Mouse (Mus musculus) bone marrow macrophage, adult 2 months (primary cell): ENCODE measurements at regions not wholly inside any gene's neighbourhood (a gene's known extent, or its start where the extent isn't known, plus 50 kb on each side); places are given as distances from the start of the nearest gene placed in this dataset.
A peak's percentile ranks its signal among the peaks of the same experiment; 100 is the strongest.

Experiments used
- H3K27ac ChIP-seq: 2 replicates; pipeline ENCODE4 v1.5.1; 2012; ENCODE audit warnings: low read depth, low read length; ENCODE audit not compliant: insufficient read depth
- H3K4me1 ChIP-seq: 2 replicates; pipeline ENCODE4 v1.6.1; 2012; ENCODE audit warnings: low read length; ENCODE audit not compliant: control insufficient read depth, insufficient read depth
- H3K4me3 ChIP-seq: 2 replicates; pipeline ENCODE4 v1.5.1; 2012; ENCODE audit warnings: mild to moderate bottlenecking, low read length, moderate library complexity; ENCODE audit not compliant: insufficient read depth
- CTCF ChIP-seq: IDR thresholded peaks from 2 replicates; pipeline ENCODE4 v1.5.1; 2012; ENCODE audit warnings: low read depth, mild to moderate bottlenecking, low read length, moderate library complexity
- POLR2A ChIP-seq: IDR thresholded peaks from 2 replicates; pipeline ENCODE4 v1.6.1; 2012; ENCODE audit warnings: mild to moderate bottlenecking, low read depth, low read length, borderline replicate concordance

DNA sequence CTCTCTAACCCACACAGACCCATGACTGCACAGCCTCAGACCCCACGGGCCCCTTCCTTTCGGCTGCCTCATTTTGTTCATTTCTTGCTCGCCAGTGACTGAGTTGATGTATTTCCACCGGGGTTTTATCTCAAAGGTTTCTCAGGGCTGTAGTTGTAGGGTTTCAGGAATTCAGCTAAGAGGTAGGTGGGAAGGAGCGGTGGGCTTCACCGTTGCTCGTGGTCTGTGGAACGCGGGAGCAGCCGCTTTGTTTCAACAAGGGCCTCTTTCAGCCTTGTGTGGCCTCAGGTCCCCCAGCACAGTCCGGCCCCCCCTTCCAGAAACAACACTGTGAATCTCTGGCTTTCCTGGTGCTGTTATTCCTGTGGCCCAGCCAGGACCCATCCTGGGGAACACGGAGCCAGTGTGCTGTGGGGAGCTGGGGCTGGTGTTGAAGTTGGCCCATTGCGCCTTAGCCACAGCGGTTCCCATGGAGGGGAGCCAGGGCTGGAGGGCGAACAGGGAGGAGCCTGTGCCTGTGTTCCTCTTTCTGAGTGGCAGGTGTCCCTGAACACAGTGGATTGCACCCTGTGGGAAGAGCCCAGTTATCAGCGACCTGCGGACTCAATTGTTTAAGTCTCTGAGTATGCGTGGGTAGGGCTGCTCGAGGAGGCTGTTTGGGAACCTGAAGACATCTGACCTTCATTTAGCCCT lies 68.9 kb upstream of the Slc38a2 start:
- H3K4me1 ChIP-seq: peaks cover 19% of the 10 kb centered on the region
- TF ChIP-seq CTCF (no peak), POLR2A (no peak)
- no peak overlapping the region for H3K27ac ChIP-seq
- H3K4me3 ChIP-seq: no peak overlapping the region

DNA sequence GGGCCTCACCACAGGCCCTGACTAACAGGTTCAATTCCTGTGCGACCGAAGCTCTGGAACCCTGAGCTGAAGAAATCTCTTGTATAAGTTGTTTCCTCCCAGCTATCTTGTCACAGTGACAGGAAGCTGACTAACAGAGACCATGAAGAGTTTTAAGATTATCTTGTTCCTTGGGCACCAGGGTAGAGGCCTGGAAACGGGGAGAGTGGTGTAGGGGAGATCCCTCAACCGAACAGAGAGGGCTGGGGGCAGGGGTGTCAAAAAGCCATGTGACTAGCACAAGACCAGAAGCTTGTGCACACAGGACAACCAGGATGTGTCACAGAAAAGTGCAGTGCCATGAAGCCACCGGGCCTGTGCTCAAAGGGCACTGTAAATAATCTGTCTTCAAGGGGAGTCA lies 67.7 kb upstream of the Slc38a2 start:
- no peak for TF ChIP-seq CTCF
- H3K27ac ChIP-seq: no peak overlapping the region
- no peak overlapping the region for H3K4me3 ChIP-seq
- H3K4me1 ChIP-seq: peaks cover 19% of the 10 kb centered on the region

DNA sequence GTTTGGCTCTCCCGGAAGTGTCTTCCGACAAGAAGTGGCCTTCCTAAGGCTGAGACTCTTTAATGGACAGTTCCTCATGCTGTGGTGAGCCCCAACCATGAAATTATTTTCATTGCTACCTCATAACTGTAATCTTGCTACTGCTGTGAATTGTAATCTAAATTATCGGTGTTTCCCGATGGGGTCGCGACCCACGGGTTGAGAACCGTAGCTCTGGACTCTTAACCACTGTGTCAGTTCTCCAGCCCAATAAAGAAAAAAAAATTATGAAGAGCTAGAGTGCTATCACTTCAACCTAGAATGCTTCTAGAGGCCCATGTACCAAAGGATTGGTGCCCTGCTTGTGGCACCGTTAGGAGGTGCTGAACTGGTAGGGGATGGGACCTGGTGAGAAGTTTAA lies 66.7 kb upstream of the Slc38a2 start:
- Histone ChIP-seq H3K4me1 (peaks cover 19% of the 10 kb centered on the region), H3K27ac (no peak overlapping the region), H3K4me3 (no peak overlapping the region)
- TF ChIP-seq POLR2A: no peak
- TF ChIP-seq CTCF: no peak

DNA sequence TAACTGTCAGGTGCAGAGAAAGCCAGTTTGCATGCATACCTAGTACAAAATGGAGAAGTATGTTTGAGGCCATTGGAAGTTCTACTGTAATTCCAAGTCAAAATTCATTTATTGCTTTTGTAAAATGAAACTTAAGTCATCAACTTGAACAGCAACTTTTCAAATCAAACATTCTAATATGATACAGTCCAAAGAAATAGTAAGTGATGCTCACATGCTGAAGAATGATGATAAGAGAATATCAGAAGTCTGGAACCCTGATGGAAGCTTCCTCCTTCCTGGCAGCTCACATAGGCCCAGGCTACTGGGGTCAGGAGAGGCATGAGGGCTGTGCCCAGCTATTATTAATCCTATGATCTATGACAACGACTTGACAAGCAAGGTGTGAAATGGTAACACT lies 64.1 kb upstream of the Slc38a2 start:
- Histone ChIP-seq H3K27ac (no peak overlapping the region), H3K4me3 (no peak overlapping the region), H3K4me1 (peaks cover 9% of the 10 kb centered on the region)
- TF ChIP-seq CTCF (no peak), POLR2A (no peak)

DNA sequence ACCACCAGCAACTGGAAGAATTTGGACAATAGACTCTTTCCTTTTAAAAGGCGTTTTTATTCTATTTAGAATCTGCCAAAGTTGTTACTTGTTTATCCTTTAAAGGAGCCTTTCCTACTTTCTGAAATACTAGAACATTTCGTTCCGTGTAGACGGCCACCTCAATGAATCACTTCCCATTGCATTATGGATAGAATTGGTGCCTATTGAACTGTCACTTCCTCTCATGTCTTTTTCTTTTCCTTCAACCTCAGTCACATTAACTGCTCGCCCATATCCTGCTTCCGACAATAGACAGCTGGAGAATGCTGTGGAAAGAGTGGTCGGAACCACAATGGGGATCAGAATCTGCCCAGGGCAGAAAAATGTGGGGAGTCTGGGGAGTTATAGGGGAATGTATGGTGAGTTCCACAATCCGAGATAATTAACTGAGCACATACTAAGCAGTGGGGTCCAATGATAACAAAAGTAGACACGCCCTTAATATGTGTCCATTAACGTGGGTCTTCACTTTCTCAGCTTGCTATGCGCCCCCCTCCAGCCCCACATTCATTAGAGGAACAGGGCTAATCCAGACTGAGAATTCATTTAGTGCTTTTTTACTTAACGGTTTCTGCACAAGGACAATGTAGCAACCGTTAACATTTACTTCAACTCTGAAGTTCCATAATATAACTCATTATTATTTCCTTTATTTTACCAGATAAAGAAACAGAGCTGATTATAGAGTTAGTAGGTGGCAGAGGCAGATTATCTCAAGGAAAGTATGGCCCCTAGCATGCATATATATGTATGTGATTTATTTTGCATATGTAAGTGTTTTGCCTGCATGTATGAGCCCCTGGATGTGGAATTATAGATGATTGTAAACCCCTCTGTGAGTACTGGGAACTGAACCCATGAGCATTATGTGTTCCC lies 59.8 kb upstream of the Slc38a2 start:
- H3K27ac ChIP-seq: no peak overlapping the region
- H3K4me3 ChIP-seq: no peak overlapping the region
- TF ChIP-seq CTCF: no peak
- TF ChIP-seq POLR2A: no peak
- peaks cover 24% of the 10 kb centered on the region for H3K4me1 ChIP-seq

DNA sequence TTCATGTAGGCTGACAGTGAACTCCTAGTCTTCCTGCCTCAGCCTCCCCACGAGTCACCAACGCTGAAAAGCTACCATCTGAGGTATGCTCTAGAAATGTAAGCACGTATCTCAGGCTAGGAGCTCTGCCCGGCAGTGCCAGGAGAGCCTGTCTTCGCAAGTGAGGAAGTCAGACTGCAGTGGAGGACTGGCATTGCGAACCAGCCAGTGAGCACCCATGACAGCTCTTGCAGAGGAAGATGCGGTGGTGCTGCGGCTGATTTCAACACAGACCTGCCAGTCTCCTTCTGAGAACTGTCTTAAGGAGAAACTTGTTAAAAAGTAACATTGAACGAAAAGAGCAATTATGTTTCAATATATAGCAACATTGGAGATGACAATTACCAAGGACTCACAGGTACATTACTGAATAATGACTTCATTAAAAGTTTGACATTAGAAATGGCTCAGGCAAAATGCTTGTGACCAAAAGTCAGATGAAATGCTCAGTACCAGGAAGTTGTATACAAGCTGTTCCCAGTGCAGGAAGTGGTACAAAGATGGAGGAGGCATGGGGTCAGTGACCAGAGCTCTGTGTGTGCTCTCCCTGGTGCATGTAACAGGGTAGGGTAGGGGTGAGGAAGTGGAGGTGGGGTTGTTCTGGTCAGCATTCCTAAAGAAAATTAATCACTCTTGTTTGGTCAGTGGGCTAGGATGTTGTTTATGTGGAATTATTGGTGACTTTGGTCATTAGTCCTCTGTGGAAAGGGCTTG lies 58.1 kb upstream of the Slc38a2 start:
- H3K4me3 ChIP-seq: no peak overlapping the region
- H3K27ac ChIP-seq: peak overlapping the region; percentile 58

DNA sequence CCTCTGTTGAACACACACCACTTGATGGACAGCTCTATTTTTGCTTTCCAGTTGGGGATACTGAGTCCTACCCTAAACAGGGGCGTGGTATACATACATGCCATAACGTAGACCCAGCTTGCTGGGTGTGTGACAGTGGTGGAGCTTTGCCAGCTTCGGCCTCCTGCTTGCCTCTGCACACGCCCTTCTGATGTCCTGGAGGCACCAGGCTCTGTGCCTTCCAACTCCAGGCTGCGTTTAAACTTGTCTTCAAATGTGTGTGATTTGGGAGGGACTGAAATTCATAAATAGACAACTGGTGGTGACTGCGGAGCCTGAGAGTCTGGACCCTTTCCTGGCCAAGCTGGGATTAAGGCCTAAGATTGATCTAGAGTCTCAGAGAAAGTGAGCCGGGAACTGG lies 56.9 kb upstream of the Slc38a2 start:
- TF ChIP-seq POLR2A: no peak
- no peak for TF ChIP-seq CTCF
- Histone ChIP-seq H3K4me3 (no peak overlapping the region), H3K27ac (no peak overlapping the region), H3K4me1 (peaks cover 24% of the 10 kb centered on the region)

More for the DNA sequence above, 58.1 kb upstream of the Slc38a2 start:
- H3K4me1 ChIP-seq: peaks cover 24% of the 10 kb centered on the region
- TF ChIP-seq POLR2A (no peak), CTCF (no peak)

DNA sequence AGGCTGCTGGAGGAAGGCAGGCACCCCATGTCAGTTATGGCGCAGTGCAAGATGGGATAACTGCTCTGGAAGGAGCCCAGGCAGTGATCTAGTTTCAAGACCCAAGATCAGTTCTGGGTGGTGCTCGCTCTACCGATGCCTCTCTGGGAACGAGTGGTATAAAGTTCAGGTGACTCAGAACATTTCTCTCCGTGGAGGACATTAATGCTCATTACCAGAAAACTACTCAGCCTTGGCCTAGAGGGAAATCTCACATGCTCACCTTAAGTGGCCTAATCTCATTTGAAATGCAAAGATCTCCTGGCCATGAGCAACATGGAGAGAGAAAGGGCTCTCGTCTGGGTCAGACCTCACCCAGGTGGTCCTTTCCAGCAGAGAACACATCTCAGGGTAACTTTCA lies 56.4 kb upstream of the Slc38a2 start:
- no peak for TF ChIP-seq POLR2A
- no peak for TF ChIP-seq CTCF
- no peak overlapping the region for H3K27ac ChIP-seq
- no peak overlapping the region for H3K4me3 ChIP-seq
- peaks cover 24% of the 10 kb centered on the region for H3K4me1 ChIP-seq

DNA sequence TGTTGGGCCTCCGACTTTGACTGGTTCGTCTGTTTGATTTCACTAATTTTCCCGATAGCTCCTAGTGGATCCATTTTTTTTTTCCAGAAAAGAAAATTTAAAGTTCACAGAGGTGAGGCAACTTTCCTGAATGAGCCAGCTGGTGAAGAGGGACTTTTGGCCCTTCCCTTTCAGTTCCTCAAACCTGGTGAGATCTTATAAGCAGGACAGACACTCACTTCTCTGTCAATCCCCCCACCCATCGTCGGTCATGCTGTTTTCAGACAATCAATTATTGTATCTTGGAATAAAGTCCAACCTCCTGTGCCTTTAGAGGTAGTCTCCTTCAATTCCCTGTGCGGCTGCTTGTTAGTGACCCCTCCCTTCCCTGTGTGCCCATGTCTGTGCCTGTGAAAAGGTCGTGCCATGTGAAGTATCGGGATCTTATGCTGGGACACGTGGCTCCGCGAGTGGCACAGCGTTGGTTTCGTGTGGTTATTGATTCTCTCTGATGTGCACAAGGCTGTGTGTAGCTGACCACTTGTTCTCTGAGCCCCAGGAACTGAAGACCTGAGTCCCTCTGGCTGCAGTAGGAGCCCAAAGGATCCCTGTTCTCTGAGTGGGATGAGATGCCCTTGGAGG lies 55.9 kb upstream of the Slc38a2 start:
- TF ChIP-seq POLR2A (no peak), CTCF (no peak)
- Histone ChIP-seq H3K4me1 (peaks cover 24% of the 10 kb centered on the region), H3K27ac (no peak overlapping the region), H3K4me3 (no peak overlapping the region)

DNA sequence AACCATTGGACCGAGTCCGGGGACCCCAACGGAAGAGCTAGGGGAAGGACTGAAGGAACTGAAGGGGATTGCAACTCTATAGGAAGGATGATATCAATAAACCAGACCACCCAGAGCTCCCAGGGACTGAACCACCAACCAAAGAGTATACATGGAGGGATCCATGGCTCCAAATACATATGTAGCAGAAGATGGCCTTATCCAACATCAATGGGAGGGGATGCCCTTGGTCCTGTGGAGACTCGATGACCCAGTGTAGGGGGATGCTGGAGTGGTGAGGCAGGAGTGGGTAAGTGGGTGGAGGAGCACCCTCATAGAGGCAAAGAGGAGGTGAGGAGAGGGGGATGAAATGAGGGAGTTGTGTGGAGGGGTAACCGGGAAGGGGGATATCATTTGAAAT lies 54.5 kb upstream of the Slc38a2 start:
- Histone ChIP-seq H3K27ac (no peak overlapping the region), H3K4me1 (peaks cover 24% of the 10 kb centered on the region), H3K4me3 (no peak overlapping the region)
- TF ChIP-seq CTCF (no peak), POLR2A (no peak)
